Mouse (Mus musculus): ENCODE results near the gene Ryr1. TPM values are rescaled to one million over a fixed set of nuclear protein-coding genes. Genes with fewer than 3 reads are reported as not detected.

Gene Ryr1
- total and polyA plus RNA-seq, 2 experiments from 2014 or later, result 0.04 to 0.15 TPM

GRCm38 (mm10) chr7:29037261-29037660 lies 87.7 kb downstream of the Ryr1 start:
- WGBS, result 87% methylated on average over 6 of the region's 6 CpGs
- TF ChIP-seq EP300 (IDR thresholded peaks at IDR 0.05; ENCODE audit: low read depth) (no peak), CTCF (IDR thresholded peaks at IDR 0.05; ENCODE audit: low read depth) (no peak)

GRCm38 (mm10) chr7:29032685-29033084 lies 92.3 kb downstream of the Ryr1 start:
- no peak for DNase-seq (ENCODE audit: low spot score)
- Histone ChIP-seq H3K4me2 (ENCODE audit: low read depth, low read length) (no peak overlapping the region), H3K4me3 (ENCODE audit: low read depth, low read length) (no peak overlapping the region), H3K9ac (replicated peaks; ENCODE audit: low read depth, low read length) (no peak overlapping the region), H3K36me3 (replicated peaks; ENCODE audit: control insufficient read depth, insufficient read depth, low read length) (no peaks in the 10 kb centered on the region), H3K4me1 (ENCODE audit: control insufficient read depth, insufficient read depth) (no peaks in the 10 kb centered on the region), H3K9me3 (replicated peaks; ENCODE audit: control insufficient read depth, low read length) (no peaks in the 10 kb centered on the region), H3K27ac (ENCODE audit: low read depth) (no peak overlapping the region), H3K27me3 (ENCODE audit: control insufficient read depth, insufficient read depth, low read length) (no peaks in the 10 kb centered on the region)
- WGBS, result 86% methylated on average over 5 of the region's 5 CpGs
- TF ChIP-seq EP300 (IDR thresholded peaks at IDR 0.05; ENCODE audit: low read depth), result no peak
- peak; percentile 23; the same call in 1 of the 2 replicates for TF ChIP-seq CTCF (IDR thresholded peaks at IDR 0.05; ENCODE audit: low read depth)
- no peak for ATAC-seq (ENCODE audit: insufficient read depth, low read depth)

More at GRCm38 (mm10) chr7:29037261-29037660, 87.7 kb downstream of the Ryr1 start:
- Histone ChIP-seq H3K4me2 (ENCODE audit: low read depth, low read length) (no peak overlapping the region), H3K36me3 (replicated peaks; ENCODE audit: control insufficient read depth, insufficient read depth, low read length) (no peaks in the 10 kb centered on the region), H3K27me3 (ENCODE audit: control insufficient read depth, insufficient read depth, low read length) (peaks cover 10% of the 10 kb centered on the region), H3K4me1 (ENCODE audit: control insufficient read depth, insufficient read depth) (peaks cover 7% of the 10 kb centered on the region; the same call in 1 of the 2 replicates), H3K9me3 (replicated peaks; ENCODE audit: control insufficient read depth, low read length) (no peaks in the 10 kb centered on the region), H3K4me3 (ENCODE audit: low read depth, low read length) (no peak overlapping the region), H3K9ac (replicated peaks; ENCODE audit: low read depth, low read length) (no peak overlapping the region), H3K27ac (ENCODE audit: low read depth) (no peak overlapping the region)
- no peak for DNase-seq (ENCODE audit: low spot score)
- no peak for ATAC-seq (ENCODE audit: insufficient read depth, low read depth)

- ATAC-seq (ENCODE audit: insufficient read depth, low read depth) (no peak), DNase-seq (ENCODE audit: low spot score) (no peak)
- Histone ChIP-seq H3K27me3 (ENCODE audit: control insufficient read depth, insufficient read depth, low read length) (no peaks in the 10 kb centered on the region), H3K9me3 (replicated peaks; ENCODE audit: control insufficient read depth, low read length) (no peaks in the 10 kb centered on the region), H3K4me3 (ENCODE audit: low read depth, low read length) (no peak overlapping the region), H3K36me3 (replicated peaks; ENCODE audit: control insufficient read depth, insufficient read depth, low read length) (no peaks in the 10 kb centered on the region), H3K4me2 (ENCODE audit: low read depth, low read length) (no peak overlapping the region), H3K9ac (replicated peaks; ENCODE audit: low read depth, low read length) (no peak overlapping the region), H3K4me1 (ENCODE audit: control insufficient read depth, insufficient read depth) (no peaks in the 10 kb centered on the region), H3K27ac (ENCODE audit: low read depth) (no peak overlapping the region)
- WGBS, result 46% methylated on average over 10 of the region's 10 CpGs
- TF ChIP-seq EP300 (IDR thresholded peaks at IDR 0.05; ENCODE audit: low read depth), result no peak
- TF ChIP-seq CTCF (IDR thresholded peaks at IDR 0.05; ENCODE audit: low read depth), result no peak
These were observed 93.3 kb downstream of the Ryr1 start for GRCm38 (mm10) chr7:29031641-29032040.

GRCm38 (mm10) chr7:29029690-29030656 lies 95.0 kb downstream of the Ryr1 start:
- H3K27ac ChIP-seq (ENCODE audit: low read depth), result no peak overlapping the region
- no peak for ATAC-seq (ENCODE audit: insufficient read depth, low read depth)
- H3K4me2 ChIP-seq (ENCODE audit: low read depth, low read length), result no peak overlapping the region
- H3K4me3 ChIP-seq (ENCODE audit: low read depth, low read length), result no peak overlapping the region
- no peaks in the 10 kb centered on the region for H3K36me3 ChIP-seq (replicated peaks; ENCODE audit: control insufficient read depth, insufficient read depth, low read length)
- H3K27me3 ChIP-seq (ENCODE audit: control insufficient read depth, insufficient read depth, low read length), result no peaks in the 10 kb centered on the region
- DNase-seq (ENCODE audit: low spot score), result no peak
- H3K4me1 ChIP-seq (ENCODE audit: control insufficient read depth, insufficient read depth), result no peaks in the 10 kb centered on the region
- H3K9ac ChIP-seq (replicated peaks; ENCODE audit: low read depth, low read length), result no peak overlapping the region
- TF ChIP-seq CTCF (IDR thresholded peaks at IDR 0.05; ENCODE audit: low read depth), result no peak
- no peak for TF ChIP-seq EP300 (IDR thresholded peaks at IDR 0.05; ENCODE audit: low read depth)
- no peaks in the 10 kb centered on the region for H3K9me3 ChIP-seq (replicated peaks; ENCODE audit: control insufficient read depth, low read length)
- WGBS, result 81% methylated on average over 14 of the region's 14 CpGs

- H3K27ac ChIP-seq (ENCODE audit: low read depth), result no peak overlapping the region
- H3K9ac ChIP-seq (replicated peaks; ENCODE audit: low read depth, low read length), result no peak overlapping the region
- no peaks in the 10 kb centered on the region for H3K9me3 ChIP-seq (replicated peaks; ENCODE audit: control insufficient read depth, low read length)
- TF ChIP-seq CTCF (IDR thresholded peaks at IDR 0.05; ENCODE audit: low read depth) (no peak), EP300 (IDR thresholded peaks at IDR 0.05; ENCODE audit: low read depth) (no peak)
- H3K4me2 ChIP-seq (ENCODE audit: low read depth, low read length), result no peak overlapping the region
- ATAC-seq (ENCODE audit: insufficient read depth, low read depth) (no peak), DNase-seq (ENCODE audit: low spot score) (no peak)
- no peak overlapping the region for H3K4me3 ChIP-seq (ENCODE audit: low read depth, low read length)
- no peaks in the 10 kb centered on the region for H3K27me3 ChIP-seq (ENCODE audit: control insufficient read depth, insufficient read depth, low read length)
- H3K4me1 ChIP-seq (ENCODE audit: control insufficient read depth, insufficient read depth), result no peaks in the 10 kb centered on the region
- no peaks in the 10 kb centered on the region for H3K36me3 ChIP-seq (replicated peaks; ENCODE audit: control insufficient read depth, insufficient read depth, low read length)
- 73% methylated on average over 6 of the region's 6 CpGs for WGBS
These were observed 96.2 kb downstream of the Ryr1 start for GRCm38 (mm10) chr7:29028761-29029160.
